Mouse (Mus musculus) right cerebral cortex, postnatal 25 days (tissue): ENCODE measurements at regions not wholly inside any gene's neighbourhood (a gene's known extent, or its start where the extent isn't known, plus 50 kb on each side); places are given as distances from the start of the nearest gene placed in this dataset.

Source experiments
- DNase-seq: peaks from one replicate; pipeline ENCODE4 v3.0.0; 2022

GRCm38 (mm10) chr8:112933815-112934214, 364.0 kb downstream of the Cntnap4 start:
- no peak for DNase-seq

DNA sequence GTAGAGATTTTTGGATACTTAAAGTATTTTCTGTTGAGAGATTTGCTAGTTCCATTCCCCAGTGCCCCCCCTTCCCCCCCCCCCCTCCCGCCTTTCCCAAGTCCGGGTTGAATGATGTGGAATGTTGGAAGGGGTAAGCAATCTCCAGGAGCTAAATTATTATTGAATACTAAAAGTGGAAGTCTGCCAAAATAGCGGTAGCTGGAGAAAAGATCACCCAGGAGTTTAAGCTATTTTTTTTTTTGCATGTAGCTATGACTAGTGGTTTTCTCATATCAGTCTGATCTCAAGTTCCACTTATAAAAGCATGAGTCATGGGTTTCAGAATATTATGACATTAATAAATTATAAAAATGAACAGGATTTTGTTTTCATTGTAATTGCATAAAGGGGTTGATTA, 365.6 kb downstream of the Cntnap4 start:
- no peak for DNase-seq

DNA sequence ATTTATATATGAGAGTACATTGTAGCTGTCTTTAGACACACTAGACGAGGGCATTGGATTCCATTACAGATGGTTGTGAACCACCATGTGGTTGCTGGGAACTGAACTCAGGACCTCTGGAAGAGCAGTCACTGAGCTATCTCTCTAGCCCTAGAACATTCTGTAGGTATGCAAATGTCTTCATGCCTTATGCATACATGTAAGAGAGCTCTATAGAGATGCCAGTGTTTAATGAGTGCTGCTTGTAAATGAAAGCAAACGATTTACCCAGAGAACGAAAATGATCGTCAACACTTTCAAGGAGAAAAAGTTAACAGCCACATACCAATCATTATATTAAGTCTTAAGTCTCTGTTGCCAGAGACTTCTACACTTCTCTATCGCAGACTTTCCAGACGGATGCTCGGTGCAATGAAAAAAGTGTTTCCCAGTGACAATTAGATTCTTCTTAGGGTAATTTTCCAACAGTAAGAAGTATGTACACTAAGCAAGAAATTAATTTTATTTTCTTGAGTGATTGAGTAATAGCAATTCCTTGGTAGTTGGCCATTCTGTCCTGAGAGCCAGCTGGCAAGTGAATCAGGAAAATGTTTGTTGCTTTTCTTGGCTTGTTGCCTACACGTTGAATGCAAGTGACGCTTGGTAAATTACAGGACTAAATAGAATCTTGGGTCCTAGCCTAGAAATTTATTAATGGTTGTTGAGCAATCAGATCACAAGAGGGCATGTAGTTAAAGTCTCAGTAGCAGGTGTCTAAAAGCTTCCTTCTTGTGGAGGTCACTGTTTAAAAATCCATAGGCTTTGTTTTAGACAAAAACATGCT, 366.3 kb downstream of the Cntnap4 start:
- no peak for DNase-seq

- peak; percentile 78 for DNase-seq
These were observed 402.6 kb downstream of the Cntnap4 start for GRCm38 (mm10) chr8:112972418-112972817.

- no peak for DNase-seq
These were observed 405.9 kb downstream of the Cntnap4 start for GRCm38 (mm10) chr8:112975734-112976133.

- no peak for DNase-seq
These were observed 406.5 kb downstream of the Cntnap4 start for GRCm38 (mm10) chr8:112976312-112976711.

GRCm38 (mm10) chr8:112993781-112994180, 423.9 kb downstream of the Cntnap4 start:
- no peak for DNase-seq

DNA sequence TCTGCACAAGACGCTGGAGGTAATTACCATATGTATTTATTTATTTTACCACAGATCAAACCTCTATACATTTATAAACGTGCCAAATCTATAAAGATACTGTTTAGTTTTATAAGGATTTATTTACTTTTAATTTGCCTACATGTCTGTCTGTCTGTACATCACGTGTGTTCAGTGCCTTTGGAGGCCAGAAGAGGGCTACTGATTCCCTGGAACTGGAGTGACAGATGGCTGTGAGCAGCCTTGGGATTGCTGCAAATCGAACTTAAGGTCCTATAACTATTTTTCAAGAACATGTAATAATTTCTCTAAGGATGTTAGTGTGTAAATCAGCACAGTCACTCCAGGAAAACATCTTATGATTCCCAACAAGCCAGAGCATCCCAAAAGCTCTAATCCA, 437.5 kb downstream of the Cntnap4 start:
- no peak for DNase-seq

DNA sequence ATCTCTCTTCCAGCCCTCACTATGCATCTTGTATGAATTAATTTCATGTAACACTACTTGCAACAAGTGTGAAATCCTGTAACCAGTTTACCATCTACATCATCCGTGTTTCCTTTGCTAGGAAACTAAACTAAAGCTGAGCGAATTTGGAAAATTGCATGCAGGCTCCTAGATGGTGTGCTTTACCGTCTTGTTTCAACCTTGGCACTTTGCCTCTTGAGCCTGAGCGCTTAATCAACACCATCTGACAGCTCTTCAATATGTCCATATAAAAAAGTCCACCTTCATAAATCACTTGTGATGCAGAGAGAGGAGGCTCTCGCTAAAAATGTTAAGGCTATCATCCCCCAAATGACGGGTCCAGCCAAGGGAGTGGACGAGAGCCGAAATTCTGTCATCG, 459.0 kb downstream of the Cntnap4 start:
- no peak for DNase-seq

DNA sequence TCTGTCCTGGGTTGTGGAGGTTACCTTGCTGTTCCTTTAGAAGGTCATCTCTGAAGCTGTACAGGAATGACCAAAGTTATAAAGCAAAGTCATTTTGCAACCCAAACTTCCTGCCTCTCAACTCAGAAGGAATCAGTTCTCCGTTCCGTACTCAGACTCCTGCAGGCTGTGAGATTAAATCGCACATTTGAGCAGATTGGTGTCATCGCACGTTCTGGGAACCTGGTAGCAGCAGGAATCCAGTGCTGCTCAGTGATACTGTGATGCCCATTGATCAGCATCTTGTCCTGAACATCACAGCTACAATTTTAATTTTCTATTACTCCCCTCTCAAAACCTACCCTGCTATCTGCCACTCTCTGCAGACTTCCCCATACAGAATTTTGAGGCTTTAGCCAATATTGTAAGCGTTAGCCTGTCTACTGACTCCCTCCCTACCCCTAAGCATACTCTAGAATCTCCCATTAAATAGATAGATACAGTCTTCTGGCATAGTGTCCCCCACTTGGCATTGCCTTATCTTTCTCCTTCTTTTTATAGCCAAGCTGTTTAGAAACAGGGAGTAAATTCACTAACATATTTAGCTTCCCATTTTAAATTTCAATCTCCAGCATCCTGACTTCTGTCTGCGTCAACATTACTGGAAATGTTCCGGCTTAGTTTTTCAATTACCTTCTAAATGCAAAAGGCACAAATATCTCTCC, 482.1 kb downstream of the Cntnap4 start:
- no peak for DNase-seq

GRCm38 (mm10) chr8:113065246-113066169, 495.7 kb downstream of the Cntnap4 start:
- DNase-seq = no peak

DNA sequence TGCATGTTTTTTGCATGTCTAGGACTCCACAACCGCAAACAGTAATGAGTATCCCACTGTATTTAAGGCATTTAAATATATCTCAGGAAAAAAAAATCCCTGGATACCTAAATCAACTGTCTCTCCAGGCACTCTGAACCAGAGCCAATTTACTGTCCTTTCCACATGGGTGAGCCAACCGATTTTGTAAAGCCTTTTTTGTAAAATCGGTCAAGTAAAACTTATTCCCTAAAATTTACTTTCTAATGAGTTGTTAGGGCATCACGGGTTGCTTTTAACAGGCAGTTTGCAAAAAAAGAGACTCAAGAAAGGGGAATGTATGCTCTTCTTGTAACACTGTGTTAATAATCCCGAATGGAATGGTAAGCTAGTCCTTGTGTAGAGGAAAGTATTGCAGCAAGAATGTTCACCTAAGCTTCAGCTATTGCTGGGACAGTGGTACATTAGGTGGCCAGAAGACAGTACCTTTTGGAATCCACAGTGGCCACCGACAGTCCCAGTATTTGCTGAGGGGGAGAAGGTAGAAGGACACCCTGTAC, 496.4 kb downstream of the Cntnap4 start:
- no peak for DNase-seq

DNA sequence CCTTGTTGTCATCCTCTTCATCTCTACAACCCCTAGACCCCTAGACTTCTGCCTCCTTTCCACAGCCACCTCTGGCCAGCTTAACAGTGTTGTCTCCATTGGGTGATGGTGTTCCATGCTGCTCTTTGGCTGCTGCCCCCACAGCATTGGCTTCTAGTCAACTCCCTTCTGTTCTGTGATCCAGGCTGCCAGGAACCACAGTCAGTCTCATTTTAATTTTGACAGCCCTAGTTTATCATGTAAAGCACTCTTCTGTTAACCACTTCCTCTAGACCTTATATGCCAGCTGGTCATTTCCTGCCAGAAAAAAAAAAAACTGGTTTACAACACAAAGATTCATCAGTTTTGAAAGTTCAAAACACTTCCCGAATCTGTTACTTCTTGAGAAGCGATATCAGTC, 514.1 kb downstream of the Cntnap4 start:
- no peak for DNase-seq

DNA sequence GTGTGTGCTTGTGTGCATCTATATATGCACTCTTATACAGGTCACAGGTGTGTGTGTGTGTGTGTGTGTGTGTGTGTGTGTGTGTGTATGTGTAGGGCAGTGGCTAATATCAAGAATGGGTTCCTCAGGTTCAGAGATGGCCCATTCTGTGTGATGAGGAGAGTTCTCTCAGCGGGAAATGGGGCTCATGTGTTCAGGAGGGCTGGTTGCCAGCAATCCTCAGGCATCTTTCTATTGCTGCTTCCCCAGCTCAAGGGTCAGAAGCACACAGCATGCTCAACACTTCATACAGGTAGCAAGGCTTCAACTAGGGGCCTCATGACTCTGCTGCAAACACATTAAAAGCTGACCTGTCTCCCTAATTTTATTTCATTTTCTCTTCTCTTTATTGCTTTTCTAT, 517.7 kb downstream of the Cntnap4 start:
- no peak for DNase-seq

DNA sequence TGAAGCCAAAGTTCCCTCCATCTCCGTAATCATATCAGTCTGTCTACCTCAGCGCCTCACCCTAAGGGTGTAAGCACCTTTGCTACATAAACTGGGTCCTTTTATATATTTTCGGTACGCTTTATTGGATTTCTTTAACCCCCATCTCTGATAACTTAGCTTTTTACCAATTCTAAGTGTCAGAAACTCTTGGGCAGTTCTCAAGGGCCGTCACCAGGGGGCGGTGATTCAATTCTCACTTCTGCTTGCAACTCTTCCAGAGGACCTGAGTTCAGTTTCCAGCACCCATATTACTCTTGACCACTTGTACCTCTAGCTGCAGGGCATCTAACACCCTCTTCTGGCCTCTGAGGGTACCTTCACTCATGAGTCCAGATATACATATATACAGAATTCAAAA, 523.7 kb upstream of the Mon1b start:
- no peak for DNase-seq

DNA sequence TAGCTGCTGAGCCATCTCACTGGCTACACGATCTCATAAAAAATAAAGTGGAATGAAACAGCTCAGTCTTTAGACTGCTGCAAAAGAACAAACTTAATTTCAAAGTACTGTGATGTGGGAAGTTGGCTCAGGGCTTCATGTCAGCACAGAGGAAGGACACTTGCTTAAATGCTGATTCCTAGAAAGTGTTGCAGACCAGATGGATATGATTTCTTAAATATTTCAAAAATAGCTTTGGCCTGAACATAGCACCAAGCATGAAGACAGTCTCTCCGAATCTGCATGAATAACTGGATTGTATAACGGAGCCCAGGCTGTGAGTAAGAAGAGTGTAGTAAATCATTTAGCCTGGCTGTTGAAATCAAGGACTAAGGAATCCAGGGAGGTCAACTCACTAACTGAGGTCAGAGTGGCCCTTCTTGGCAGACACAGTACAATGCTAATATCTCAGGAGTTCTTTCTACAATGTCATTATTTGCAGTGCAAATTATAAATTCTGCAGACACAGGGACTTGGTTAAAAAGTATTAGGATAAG, 521.2 kb upstream of the Mon1b start:
- DNase-seq = no peak

DNA sequence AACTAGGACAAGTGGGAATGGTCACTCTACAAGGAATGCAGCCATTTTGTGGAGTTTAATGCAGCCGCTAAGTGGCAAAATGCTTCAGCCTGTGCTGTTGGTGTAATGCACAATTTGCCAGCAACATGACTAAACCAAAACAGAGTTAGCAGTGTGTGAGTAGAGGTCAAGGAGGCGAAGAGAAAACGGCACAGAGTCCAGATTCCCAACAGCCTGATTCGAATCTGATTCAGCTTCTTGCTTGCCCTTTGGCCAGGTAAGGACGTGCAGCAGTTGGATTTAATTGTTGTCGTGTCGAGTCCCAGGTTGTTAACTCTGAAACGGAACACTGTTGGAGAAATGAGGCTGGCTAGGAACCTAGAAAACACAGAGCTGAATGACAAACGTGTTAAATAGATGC, 518.1 kb upstream of the Mon1b start:
- DNase-seq = no peak

GRCm38 (mm10) chr8:113125586-113125985, 509.8 kb upstream of the Mon1b start:
- DNase-seq = no peak

GRCm38 (mm10) chr8:113137361-113137760, 498.0 kb upstream of the Mon1b start:
- no peak for DNase-seq

DNA sequence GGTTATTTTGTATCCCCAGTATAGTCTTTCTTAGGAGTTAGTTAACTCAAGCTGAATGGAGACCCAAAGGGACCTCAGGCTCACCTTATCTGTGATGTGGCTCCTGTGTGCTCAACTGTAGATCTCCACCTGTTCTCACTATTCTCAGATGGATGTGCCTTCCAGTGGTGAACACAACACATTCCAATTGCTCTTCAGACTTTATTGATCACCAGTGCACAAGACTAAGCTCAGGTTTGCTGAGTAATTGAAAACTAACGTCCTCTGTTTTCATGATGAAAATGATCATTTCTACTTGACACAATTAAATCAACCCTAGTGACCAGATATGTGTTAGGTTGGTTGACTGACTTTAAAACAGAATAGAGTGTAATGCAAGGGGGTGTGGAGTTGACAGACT, 495.4 kb upstream of the Mon1b start:
- no peak for DNase-seq

DNA sequence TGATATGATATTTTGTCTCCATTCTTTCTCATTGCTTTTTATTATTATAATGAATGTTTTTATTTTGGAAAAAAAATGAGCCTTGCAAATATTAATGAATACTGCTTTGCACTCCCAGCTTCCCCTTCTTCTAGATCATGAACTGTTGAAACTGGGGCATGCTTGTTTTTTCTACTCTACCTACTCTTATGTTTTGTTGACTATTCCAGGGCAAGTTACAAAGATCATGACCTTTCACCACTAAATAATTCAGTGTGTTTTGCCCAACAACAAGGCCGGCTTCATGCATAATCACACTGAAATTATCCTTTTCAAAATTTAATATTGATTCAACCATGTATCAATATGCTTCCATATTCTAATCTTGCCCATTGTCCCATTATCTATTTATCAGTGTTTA, 494.3 kb upstream of the Mon1b start:
- no peak for DNase-seq

DNA sequence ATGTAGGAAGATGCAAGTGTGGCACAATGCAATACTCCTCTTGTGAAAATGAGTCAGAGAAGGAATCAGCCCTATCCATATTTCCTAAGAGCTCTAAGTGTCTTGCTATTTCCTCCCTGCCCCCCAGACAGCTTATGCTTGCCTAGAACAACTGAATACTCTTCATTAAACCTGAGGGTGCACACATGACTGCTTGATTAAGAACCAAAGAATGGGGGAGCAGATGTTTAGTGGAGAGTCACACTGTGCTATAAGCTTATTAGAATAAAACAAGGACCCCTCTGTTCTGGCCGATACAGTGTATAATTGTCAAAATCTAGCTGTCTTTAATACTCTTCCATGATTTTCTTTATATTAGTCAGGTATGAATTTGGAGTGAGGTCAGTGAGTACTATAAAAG, 458.8 kb upstream of the Mon1b start:
- DNase-seq = no peak

GRCm38 (mm10) chr8:113183186-113183585, 452.2 kb upstream of the Mon1b start:
- DNase-seq = no peak
